Mouse (Mus musculus) kidney, adult 9 months (tissue): ENCODE data around the gene Col1a2.

Source experiments
- DNase-seq: peaks from one replicate; pipeline ENCODE4 v3.0.0; 2022

Col1a2 gene

DNA sequence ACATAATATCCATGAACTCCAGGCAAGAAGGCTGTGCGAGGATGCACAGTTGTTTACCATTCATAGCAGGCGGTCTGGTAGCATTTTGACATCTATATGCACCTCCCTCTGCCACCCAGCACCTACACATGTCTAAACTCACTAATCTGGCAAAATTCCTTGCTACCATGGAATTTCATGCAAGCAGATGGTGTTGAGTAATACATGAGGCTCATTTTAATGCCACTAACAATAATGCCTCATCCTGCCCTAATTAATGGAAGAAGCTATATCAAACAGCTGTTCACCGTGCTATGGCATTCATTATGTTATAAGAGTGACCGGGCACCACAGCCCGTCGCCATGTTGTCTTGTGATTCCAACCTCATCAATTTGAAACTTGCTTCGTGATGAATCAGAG is 23.8 kb downstream of the Col1a2 start:
- no peak for DNase-seq

DNA sequence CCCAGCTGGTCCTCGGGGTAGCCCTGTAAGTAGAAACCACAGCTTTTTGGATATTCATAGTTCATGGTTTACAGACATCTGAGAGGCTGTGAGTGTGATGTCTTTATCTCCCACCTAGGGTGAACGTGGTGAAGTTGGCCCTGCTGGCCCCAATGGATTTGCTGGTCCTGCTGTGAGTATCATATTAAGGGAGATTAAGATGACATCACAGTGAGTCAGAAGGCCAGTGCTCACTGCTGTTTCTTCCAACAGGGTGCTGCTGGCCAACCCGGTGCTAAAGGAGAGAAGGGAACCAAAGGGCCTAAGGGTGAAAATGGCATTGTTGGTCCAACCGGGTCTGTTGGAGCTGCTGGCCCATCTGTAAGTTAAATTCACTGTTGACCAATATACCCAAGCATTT is 26.4 kb downstream of the Col1a2 start:
- no peak for DNase-seq

DNA sequence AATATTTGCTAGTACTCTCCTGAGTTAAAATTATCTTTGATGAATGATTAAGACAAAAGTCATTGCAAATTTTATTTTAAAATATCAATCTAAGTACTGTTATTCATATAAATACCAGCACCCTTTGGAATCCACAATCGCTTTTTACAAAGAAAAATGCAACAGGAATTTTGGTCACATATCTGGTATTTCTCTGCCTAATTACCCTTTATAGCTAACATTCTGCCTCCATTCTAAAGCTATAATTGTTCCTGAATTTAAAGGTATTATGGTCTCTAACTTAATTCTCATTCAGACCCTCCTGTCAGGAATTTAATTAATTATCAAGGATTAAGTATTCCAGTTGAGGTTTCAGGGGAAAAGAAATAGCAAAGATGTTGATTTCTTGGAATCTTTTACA is 28.3 kb downstream of the Col1a2 start:
- DNase-seq, result no peak

DNA sequence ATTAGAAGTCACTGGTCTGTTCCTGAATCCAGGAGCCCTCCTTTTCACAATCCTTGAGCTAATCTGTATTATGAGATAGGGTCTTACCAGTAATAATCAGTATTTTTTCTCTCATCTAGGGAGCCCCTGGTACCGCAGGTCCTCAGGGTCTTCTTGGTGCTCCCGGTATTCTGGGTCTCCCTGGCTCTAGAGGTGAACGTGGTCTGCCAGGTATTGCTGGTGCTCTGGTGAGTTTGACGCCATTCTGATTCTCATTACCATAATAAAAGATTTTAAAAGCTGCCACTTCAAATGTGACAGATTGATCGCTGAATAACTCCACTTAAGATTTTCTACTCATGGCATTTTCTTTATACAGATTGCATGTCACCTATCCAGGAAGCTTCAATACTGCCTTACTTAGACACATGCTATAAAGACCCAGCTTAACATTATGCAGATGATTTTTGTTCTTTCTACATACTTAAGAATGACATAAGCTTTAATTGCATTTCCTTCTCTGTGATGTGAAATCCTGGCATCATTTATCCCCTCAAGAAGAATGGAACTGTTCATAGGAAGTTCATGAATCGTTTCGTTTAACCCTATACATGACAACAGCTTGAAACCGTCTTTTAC is 30.0 kb downstream of the Col1a2 start:
- no peak for DNase-seq

DNA sequence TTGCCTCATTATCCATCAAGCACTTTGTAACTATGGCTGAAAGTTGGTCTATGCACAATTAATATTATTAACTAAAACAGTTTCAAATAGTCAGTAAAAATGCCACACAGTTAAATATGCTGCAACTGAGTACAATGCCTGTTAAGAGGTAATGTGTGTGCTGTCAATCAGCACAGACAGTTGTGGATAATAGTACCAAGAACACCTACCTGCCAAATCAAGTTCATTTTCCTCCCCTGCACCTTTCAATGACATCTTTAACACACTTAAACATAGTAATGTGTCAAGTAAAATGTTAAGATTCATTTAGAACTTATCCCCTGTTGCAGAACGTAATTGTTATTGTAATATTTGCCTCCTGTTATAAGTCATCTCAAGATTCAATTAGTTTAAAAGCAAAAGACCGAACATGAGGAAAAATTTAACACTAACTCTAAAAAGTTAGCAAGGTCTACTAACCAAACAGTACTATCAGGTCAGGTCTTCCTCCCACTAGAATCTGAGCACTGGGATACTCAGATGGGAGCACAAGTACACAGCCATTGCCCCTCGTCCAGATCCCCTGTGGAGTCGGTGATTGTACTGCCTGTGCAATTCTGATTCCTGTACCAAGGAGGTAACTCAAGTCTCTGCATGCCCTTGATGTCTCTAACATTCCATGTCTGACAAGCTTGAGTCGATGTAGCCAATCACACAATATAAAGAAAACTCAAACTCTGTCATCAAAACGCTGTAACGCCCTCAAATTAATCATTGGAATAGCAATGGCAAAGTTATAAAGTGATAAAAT is 37.5 kb downstream of the Col1a2 start:
- no peak for DNase-seq

DNA sequence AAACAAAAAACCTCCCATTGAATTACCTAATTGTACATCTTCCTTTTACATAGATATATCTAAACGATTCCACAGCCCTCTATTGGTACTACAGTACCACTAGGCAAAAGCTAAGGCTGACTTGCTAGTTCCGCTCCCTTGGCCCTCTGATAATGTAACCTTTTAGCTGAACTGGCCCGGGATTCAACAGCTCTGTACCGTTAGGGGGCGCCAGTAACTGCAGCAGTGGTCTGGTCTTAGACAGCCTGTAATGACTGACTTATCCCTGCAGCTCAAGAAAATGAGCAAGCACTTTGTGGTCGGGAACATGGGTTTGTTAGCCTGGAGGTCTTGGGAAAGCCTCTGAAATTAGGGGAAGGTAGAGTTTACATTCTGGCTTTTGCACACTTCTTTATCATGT is 39.9 kb downstream of the Col1a2 start:
- peak; percentile 26 for DNase-seq

DNA sequence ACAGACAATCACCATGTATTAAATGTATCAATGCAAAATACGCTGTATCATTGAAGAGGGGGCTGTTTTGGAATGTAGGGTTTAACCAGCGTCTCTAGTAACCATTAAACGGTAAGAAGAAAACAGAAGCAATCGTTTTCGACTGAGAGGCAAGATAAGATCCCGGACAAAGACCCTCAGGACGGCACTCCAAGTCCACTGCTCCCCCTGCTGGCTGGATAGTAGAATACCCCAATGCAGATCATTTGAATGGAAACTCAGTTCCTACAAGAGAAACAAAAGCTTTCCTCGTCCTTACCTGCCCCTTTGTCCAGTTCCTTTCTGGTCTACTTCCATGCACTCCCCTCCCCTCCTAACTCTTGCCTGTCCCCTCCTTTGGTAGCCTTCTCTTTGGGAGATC is 41.1 kb downstream of the Col1a2 start:
- peak; percentile 40 for DNase-seq

DNA sequence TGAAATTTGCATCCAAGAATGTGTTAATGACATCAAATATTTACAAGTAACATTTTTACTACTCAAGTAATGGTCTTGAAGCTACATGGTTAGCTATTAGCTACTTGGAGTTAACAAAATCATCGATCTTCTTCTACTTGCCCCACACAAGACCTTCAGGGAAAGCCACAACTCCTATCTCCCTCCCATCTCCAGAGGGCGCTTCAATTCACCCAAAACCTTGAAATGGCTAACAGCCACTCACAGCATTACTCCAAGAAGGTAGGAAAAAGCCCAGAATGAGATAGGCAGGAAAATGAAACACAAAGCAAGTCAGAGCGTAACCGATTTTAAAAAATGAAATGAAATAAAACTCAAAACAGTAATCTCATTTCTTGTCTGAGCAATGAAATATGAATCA is 44.3 kb downstream of the Col1a2 start:
- peak; percentile 25 for DNase-seq

DNA sequence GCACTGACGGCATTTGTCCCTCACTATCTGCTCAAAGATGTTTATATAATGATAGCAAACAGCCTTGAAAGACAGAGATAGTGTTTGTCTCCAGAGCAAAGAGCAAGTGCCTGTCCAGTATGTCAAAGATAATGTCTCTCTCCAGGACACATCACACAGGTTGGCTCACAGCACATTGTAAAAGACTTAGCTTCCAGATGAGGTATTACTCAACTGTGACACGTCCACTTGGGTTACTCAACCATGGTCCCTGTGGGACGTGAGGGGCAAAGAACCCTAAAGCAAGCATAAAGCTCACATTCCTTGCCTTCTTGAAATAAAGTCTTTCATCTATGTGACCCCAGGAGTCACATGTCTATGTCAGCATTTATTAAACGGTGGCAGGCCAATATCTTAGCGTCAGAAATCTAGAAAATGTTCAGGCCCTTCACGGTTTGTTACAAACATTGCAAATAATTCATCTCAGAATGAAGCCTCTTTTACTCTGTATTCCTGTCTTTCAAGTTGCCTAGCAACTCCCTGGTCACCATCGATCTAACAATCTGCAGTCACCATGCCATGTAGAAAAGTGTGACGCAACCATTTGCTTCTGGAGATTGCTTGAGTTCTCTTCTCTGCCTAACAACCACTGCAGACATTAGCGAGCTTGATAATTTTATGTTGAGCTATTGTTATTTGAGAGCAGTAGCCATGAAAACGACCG is 45.4 kb downstream of the Col1a2 start:
- no peak for DNase-seq

DNA sequence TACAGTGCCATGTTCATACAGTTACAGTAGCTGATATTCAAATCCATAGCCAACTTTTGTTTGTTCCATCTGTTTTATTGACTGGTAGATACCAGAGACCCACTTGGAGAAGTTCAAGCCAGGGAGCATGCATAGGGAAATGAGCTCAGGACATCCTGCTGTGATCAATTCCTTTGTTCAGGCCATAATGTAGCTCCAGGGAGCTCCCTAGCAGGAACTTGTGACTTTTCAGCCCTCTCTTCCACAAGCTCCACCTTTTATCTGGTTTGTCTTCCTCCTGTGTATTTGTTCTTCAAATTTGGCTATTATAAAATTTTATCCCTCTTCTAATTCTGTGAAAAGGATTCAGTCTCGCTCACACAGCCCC is 45.9 kb downstream of the Col1a2 start:
- no peak for DNase-seq

DNA sequence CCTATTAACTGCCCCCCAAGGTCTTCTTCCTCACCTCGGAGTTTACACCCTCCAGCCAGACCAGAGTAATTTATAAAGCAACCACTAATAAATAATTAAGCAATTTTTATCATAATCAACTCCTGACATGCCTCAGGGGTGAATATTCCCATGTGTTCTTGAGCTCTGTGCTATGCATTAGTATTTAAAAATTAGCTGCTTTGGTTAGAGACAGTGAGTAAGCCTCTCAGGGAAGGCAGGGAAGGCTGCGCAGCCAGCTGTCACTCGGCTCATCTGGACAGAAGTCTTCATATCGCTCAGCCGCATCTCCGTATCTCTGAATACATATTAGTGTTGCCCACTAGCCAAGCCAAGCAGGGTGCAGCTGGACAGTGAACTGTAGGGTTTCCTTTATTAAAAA is 50.8 kb downstream of the Col1a2 start:
- no peak for DNase-seq

DNA sequence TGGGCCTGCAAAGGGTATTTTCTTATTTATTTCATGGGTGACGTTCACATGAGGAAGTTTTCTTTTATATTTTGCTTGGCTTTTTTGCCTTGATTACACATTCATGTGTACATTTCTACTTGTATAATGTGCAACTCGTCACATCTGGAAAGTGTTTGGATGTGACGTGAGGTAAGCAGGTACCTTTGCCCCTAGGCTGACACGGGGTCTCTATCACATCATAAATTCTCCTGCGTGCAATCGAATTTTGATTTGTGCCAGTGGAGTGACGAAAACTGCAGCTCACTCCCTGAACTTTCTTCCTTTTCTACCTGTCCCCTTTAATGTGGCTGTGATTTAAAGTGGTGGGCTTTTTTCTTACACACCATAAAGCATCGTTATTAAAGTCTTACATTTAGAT is 52.5 kb downstream of the Col1a2 start:
- DNase-seq, result no peak

DNA sequence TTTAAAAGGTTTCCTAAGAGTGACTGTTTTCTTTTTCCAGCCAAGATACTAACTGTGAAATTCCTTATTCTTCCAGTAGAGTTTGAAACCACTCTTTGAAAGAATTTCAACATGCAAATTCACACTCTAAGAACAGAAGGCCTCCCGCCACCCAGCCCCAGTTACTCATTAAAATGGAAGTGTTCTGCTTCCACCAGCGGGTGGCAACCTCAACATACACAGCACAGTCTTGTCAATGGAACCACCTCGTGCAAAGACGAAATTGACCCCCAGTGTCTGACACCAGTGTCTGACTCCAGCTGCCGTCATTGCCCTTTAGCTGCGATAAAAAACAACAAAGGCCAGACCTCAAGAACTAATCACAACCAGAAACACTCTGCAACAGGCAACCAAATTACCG is 53.1 kb downstream of the Col1a2 start:
- peak; percentile 37 for DNase-seq

DNA sequence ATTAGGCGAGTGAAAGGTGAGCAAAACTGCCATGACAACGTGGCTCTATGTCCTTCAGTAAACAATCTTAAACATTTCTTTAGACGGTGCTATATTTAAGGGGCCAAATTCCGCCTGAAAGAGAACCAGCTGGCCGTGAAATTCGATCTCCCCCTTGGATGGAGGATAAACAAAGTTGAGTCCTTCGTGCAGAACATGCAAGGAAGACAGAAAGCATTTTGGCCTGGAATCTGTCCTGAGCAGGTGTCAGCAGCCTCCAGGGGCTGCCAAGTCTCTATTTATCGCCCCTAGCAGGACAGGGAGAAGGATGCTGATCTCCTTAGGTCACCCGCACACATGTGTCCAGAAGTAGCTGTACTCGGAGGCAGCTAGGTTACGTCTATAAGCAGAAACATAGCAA is 56.5 kb downstream of the Col1a2 start:
- DNase-seq, result no peak

DNA sequence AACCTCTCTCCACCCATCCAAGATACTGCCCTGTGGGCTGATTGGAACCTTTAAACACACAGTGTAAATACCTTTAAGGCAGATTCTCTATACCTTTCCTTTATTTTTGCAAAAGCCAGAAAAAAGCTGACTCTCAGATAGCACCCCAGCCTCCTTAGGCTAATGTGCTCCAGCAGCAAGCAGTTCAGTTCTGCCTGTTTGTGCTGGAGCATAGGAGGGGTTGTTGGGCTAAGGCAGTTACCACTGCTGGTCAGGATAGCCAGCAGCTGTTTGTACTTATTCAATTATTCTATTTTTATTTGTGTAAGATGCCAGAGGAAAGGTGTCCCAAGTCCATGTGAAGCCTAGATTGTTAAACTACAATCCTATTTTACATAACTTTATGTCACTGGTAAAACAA is 57.0 kb downstream of the Col1a2 start:
- no peak for DNase-seq

DNA sequence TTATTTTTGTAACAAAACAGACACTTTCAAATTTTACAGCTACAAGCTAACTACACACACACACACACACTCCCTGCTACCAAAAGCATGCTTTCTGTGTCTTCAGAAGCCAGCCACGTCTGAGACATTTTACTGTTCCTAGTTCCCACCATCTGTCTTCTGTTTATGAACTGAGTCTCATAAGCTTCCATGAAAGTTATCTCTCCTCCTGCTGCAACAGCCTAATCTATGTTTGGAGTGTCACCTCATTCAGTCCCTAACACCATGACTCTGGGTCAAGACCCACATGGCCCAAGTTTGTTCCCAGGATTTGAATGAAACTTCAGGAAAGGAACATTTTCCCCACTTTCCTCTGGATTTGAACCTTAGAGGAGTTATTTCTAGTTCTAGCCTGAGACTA is 57.8 kb downstream of the Col1a2 start:
- no peak for DNase-seq

DNA sequence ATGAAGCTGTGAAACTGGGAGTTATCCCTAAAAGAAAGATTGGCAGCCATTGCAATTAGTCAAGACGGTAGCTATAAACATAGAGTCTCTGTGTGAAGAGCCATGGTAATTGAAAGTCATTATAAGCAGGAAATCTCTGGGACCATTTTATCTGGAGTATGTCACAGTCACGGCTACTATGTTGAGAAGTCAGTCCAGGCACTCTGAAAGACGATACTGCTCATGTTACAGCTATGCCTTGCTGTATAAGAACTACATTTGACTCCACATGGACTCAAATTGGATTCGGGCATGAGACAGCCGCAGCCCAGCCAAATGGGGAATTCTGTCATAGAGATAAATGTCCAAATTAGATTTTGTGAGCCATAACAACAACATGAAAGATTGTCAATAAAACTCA is 58.9 kb downstream of the Col1a2 start:
- DNase-seq, result no peak

DNA sequence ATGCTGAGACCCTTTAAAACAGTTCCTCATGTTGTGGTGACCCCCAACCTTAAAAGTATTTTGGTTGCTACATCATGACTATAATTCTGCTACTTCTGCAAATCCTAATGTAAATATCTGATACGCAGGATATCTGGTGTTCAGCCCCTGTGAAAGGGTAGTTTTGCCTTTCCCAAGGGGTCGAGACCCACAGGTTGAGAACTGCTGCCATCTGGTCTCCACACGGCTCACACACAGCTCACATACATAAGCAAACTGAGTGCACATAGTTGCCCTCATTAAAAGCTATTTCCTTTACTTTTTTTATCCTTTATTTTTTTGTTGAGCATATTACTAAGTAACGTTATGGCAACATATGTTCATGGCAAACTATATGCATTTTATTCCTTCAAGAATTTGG is 65.8 kb downstream of the Col1a2 start:
- DNase-seq, result no peak

DNA sequence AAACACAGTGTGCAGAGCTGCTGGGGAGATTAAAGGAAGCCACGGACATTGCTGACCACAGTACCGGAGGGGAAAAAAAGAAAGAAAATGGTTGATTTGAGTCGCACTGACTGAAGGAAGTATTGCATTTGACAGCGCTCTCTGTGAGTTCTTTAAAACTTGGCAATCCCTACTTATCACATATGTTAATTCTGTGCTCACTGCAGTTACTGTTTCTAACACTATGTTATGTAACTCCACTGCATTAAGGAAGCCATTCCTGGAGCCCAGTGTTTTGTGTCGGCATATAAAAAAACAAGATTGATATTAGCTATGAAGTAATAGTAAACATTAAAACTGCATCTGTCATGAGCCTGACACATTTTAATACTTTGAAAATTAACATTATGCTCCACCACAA is 73.1 kb downstream of the Col1a2 start:
- no peak for DNase-seq

DNA sequence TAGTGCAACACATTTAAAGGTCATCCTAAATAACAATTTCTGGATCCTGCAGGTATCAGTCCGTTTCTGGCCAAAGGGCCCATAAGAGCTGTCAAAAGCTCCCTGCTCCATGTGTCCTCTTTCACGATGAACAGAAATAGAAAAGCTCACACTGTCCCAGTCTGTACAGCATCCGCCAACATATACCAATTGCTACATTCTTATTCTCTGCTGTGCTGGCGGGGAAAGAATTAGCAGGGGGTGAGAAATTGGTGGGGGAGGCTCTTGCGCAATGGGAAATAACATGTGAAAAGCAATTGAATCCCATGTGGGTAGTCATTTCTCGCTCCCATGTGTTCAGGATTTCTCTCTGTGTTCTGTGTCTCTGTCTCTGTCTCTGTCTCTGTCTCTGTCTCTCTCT is 73.7 kb downstream of the Col1a2 start:
- no peak for DNase-seq

DNA sequence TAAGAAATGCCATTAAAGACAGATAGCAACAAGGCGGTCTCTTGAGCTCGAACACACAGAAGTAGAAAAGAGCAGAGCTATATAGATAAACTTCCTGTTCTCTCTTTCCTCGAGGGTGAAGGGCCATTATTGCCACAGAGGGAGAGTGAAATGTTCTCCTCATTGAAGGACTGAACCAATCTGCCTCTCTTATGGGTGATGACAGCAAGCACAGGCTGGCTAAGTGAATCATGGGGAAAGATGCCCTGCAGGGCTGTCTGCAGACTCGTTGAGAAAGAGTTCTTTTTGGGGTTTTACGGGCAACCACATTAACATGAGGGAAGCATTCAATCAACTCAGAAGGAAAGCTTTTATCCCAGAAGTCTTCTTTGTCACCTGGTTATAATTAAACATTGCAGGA is 75.0 kb downstream of the Col1a2 start:
- DNase-seq, result no peak

DNA sequence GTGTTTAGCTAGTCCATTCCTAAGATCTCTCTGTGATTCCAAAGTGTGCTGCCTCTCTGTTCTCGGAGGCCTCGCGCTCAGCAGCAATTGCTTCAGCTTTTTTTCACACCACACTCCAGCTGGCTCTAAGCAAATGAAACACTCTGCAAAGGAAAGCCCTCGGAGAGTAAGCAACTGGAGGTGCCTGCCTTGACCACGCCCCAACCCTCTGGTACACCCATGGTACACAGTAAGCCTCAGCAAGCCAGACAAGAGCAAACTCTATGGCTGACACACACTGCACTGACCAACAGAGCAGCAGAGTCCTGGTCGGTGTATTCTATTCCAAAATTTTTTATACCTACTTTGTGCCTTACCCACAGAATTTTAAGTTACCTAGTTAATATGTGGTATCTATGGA is 78.9 kb downstream of the Col1a2 start:
- DNase-seq, result no peak

DNA sequence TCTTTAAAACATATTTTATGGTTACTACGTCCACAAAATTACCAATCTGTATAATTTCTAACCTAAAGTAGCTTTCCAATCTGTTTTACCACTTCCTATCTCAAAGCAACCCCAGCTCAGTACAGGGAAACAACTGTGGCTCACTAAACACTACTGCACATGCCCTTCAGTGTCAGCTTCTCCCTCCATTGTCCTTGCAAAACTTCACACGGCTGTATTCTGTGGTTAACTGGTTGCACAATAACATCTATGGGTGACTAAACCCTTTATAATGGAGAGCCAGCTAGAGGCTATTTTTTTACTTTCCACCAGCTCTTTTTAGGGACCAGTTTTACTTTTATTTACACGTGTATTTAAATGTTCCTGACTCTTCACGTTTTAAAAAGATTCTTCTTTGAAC is 83.3 kb downstream of the Col1a2 start:
- DNase-seq, result no peak

DNA sequence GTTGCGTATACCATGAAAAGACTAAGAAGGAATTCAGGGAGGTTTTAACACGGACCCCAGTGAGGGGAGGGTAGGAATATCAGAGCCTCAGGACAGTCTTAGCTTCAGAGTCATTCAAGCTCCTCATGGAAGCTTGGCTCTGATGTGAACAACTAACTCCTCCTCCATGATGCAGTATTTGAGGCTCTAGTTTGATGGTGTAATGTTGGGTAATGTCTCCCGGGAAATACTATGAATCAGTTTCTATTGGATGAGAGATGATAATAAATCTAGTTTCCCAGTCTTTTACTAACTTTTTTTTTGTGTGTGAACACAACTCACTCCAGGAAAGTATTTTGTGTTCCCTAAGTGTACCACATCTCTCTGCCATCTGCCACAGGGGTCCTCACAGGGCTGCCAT is 84.1 kb downstream of the Col1a2 start:
- DNase-seq, result no peak

DNA sequence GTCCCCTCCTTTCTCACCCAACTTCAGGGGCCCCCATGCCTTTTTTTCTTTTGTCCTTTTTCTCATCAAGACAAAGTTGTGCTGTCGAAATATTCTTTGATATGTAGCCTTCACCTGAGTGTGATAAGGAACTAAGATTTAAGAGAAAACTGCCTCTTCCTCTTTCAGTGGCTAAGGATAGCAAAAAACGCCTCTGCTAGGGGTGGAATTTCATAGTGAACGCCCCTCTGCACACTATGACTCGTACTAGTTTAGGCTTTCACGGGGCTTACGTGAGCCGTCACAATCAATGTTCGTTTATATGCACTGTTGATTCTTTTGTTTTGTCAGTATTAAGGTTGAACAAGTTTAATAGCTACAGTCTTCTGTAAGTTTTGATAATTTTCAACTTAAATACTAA is 85.5 kb downstream of the Col1a2 start:
- no peak for DNase-seq
